Mouse (Mus musculus): ENCODE results near the gene Gls2.

GRCm38 (mm10) chr10:128204941-128205340 is 10.7 kb downstream of the Gls2 start:
- TF ChIP-seq USF1 (IDR thresholded peaks at IDR 0.05; ENCODE audit: low read depth): no peak
- TF ChIP-seq TCF12 (IDR thresholded peaks at IDR 0.05; ENCODE audit: insufficient read depth, poor library complexity, severe bottlenecking): no peak
- no peak for TF ChIP-seq MYOG (IDR thresholded peaks at IDR 0.05; ENCODE audit: control insufficient read depth in 1 of 3, insufficient read depth in 1 of 3, insufficient read length in 2 of 3, low read depth in 2 of 3)
- TF ChIP-seq MAX (IDR thresholded peaks at IDR 0.05; ENCODE audit: low read depth): no peak
- no peak for TF ChIP-seq POLR2A (IDR thresholded peaks at IDR 0.05; ENCODE audit: insufficient read length, low read depth)
- no peak for TF ChIP-seq POLR2AphosphoS2 (IDR thresholded peaks at IDR 0.05; ENCODE audit: insufficient read length, low read depth)
- TF ChIP-seq E2F4 (IDR thresholded peaks at IDR 0.05; ENCODE audit: insufficient read depth): no peak
- no peak for TF ChIP-seq SRF (IDR thresholded peaks at IDR 0.05; ENCODE audit: control insufficient read depth, insufficient read length, low read depth)
- no peak for TF ChIP-seq MYOD1 (IDR thresholded peaks at IDR 0.05; ENCODE audit: control insufficient read depth in 1 of 3, insufficient read length in 2 of 3, low read depth in 2 of 3)
- no peak for TF ChIP-seq CEBPB (IDR thresholded peaks at IDR 0.05; ENCODE audit: insufficient read depth, poor library complexity, severe bottlenecking)
- no peak for TF ChIP-seq TCF3 (IDR thresholded peaks at IDR 0.05; ENCODE audit: insufficient read length, low read depth)
- TF ChIP-seq REST (IDR thresholded peaks at IDR 0.05; ENCODE audit: insufficient read depth, insufficient read length): no peak
